Mouse (Mus musculus) c-Kit-positive CD71-positive TER-119-negative erythroid progenitor cells, embryonic 14.5 days (primary cell): ENCODE data around the gene Cuedc1.
"Not testable (repeated sequence)": the region's sequence is repeated elsewhere in the genome, so short reads cannot be mapped to it uniquely, and the experiment has no call there.

Source experiments
- DNase-seq: peaks from one replicate; pipeline ENCODE4 v3.0.0-alpha.2; 2013; ENCODE audit warnings: low read depth

The Cuedc1 gene

DNA sequence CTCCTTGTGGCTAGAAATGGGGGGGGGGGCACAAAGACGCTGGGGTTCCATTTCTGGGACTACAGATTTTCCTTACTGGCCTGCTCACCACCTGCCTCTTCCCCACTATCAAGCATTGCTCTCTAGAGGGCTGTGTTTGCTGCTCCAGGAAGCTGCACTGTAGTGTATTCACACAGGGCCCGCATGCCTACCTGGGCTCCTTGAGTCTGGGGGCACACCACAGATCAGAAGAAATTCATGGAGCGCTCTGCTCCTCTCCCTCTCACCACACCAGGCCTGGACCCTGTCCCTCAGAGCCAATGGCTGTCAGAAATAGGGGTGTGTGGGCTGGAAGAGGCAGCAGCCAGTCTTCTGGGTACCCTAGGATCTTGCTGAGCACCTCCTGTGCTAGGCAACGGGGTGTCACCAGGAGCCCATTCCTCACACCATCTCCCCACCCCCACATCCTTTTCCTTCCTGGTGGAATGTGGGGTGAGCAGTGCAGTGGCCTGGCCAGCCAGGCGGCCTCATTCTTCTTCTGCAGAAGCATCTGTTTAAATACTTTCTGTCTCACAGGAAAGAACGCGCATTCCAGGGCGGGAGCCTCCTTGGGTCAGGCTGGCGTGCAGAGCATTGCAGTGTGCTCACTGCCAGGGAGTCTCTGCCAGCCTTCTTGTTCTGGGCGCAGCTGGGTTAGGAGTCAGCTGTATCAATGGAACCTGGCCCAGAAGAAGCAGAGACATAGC lies 74.9 kb downstream of the Cuedc1 start:
- DNase-seq = no peak

DNA sequence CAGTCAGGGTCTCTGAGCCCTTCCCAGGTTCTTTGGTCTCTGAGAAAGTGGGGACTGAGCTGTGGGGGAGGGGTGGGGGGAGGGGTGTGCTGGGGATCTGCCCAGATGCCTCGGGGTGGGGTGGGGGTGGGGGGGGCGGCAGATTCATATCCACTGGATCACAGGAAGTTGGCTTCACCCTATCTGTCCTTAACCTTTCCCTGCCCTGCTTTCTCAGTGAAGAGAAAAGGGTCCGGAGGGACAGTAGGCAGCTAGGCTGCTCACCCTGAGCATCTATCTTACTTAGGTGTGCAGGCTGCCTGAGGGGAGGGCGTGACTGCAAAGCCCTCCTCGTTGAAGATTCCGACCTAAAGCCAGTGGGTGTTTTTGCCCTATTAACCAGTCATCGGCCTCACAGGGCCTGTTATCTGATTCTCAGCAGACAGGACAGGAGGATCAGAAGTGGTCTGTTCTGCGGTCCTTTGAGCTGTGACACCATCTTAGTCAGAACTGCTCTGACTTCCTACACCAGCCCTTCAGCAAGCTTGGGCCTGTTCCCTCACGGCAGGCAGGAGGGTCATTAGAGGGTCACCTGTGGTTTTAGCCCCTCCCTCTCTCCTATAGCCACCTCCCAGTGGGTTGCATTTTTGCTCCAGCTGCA lies 75.6 kb downstream of the Cuedc1 start:
- DNase-seq = no peak

DNA sequence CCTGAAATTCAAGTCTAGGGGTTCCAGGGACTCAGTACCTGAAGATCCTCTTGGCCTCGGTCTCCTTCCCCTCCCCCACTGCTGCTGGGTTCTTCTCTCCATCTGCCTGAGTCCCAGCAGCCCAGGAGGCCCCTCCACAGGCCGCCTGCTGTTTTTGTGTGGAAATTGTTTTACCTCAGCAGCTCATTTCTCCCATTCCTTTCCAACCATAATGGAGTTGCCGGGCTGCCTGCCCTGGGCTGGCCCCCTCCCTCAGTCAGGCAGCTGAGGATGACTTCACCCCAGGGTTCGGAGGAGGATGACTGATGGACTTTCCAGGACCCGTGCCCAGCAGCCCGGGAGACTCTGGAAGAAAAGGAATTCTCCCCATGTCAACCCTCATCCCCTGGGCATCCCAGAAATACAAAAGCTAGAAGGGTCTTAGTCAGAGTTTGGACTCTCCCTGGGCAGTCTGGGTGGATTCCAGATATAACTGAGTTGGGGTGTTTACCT lies 82.7 kb downstream of the Cuedc1 start:
- DNase-seq = no peak

DNA sequence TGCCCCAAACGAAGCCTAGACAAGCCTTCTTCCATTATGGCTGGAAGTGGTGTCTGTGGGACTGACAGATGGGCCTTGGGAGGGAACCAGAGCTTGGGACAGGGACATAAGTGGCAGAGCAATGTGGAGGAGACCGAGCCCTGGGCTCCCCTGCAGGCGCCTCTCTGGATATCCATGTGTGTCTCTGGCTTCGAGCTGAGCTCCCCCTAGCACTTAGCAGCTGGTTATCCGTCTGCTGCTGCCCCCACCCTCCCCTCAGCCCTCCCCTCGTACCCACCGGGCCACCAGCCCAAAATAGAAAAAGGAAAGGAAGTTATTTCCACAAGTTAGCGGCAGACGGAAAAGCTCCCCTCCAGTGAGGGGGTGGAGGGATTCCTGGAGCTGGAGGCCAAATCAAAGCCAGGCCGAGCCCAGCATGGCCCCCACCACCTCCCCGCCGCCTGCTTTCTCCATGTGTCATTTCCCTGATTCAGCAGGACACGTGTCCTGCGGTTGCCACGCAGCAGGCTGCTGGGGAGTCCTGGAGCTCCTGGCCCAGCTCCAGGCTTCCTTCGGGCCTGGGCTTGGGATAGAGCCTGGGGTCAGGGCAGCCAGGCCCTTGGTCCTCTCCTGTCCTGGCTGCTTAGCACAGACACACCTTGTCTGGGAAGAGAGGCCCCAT lies 83.2 kb downstream of the Cuedc1 start:
- no peak for DNase-seq

DNA sequence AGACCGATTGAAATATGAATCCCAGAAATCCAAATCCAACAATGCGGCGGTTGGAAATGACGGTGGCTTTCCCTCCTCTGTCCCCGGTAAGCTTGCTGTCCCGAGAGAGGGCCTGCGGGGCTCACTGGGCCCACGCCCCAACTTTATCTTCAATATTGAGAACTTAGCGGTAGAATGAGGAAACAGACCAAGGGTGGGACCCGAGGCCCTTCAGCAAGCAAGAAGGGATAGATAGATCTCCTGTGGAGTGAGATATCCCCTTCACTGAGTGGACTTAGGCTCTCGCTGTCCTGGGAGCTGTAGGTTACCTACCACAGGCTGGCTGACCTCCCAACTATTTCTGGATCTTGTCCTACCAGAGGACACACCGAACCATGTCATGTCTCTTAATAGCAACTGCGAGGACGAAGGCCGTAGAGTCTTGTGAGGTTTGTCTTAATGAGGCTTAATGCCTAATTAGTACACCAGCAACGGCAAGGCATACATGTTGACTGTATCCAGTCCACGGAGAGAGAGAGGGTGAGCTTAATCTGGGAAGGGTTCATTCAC lies 86.8 kb downstream of the Cuedc1 start:
- DNase-seq = no peak

DNA sequence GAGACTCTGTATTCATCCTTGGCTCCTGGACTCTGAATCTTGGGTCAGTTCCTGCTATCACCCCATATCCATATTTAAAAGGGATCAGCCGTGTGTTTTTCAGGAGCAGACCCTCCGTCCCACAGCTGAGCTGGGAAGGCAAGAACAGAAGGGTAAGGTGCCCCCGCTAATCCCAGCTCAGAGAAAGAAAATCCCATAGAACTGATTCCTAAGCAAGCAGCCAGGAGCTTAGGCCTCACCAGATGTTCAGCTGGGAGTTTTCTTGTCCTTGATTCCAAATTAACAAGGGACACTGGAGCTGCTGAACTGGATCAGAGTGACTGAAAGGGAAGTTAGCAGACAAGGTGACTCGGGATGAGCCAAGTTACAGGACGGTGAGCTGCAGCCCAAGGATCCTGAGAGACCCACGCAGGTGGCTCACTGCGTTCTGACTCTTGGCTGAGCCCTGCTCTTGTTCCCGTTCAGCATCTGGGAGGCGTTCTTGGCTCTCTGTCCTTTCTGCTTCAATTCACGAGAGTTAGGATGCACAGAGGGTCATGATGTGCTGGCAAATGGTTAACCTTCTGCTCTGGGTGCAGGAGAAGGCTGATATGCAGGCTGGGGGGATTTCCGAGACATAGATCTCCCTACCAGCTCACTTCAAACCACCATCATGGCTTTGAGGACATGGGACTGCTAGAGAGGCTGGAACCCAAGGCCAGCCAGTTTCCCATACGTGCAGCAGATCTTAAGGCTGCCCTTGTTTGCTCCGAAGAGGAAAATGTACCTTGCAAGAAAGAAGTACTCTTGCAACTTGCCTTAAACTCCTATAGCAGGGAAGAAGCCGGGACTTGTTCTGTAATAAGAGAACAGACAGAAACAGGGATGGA lies 88.5 kb downstream of the Cuedc1 start:
- no peak for DNase-seq

DNA sequence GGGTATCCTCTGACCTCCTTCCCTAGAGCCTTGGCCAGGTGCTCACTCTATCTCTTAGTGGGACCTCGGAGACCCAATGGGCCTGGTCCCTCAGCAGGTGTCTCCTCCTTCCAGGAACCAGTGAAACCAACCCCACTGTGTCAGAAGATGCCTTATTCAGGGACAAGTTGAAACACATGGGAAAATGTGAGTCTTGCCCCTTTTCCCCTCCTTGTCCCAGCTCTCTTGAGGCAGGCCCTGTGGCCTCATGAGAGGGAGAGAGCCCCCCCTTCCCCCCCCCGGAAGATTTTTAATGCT lies 89.0 kb downstream of the Cuedc1 start:
- DNase-seq = no peak

DNA sequence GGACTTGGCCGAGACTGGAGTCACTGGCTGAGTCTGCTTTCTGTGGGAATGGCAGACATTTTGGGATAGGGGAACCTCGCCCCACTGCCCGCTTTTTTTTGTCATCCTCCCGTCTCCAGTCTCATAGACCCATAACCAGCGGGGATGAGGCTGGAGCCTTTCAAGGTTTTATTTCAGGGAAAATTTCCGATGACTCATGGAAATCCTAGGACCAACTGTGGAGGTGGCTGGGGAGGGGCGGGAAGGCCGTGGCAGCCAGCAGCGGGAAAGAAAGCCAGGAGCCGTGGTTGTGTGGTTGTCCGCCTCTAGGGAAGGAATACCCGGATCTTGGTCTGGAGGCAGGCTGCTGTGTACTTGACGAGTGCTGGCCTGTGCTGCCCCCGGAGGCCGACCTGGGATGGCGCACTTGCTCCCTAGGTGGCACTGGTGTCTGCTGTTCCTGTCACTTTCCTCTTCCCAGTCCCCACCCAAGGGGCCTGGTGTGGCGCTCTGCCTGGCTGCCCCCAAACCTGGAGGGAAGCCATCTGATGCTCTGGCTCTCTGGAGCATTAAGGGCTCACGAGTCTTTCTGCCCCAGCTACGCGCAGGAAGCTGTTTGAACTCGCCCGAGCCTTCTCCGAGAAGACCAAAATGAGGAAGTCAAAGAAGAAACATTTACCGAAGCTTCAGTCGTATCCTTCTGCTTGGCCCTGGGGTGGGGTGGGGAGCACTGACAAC lies 89.7 kb downstream of the Cuedc1 start:
- DNase-seq = peak; percentile 48

DNA sequence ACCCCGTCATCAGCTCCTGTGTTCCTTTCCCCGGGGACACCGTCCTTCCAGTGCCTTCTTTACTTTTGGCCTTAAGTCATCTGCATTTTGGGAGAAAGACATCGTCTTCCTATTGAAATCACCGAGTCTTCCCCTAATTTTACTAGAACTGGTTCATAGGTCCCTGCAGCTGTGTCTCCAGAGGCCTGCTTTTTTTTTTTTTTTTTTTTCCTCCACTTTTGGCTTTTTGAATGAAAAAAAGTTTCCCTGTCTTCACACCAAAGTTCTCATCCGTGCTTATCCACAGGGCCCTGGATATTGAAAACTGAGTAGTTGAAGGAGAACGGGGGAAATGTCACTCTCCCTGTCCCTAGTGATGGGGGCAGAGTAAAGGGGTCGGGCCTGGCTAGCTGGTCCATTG lies 90.4 kb downstream of the Cuedc1 start:
- DNase-seq = no peak

DNA sequence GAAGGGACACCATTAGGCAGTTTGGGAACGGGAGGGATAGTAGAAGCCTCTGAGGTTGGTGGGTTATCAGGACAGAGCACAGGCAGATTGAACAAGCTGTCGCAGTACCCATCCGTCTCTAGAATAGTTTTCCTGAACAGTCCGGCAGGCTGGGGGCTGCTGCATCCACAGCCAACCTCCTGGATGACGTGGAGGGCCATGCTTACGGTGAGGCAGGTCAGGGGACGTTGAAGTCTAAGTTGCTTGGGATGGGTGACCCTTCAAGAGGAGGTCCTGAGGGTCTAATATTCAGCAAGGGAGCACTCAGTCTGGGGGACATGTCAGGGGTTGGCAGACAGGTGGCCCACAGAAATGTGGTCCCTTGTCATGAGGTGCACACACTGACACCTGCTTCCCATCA lies 90.8 kb downstream of the Cuedc1 start:
- DNase-seq = no peak

DNA sequence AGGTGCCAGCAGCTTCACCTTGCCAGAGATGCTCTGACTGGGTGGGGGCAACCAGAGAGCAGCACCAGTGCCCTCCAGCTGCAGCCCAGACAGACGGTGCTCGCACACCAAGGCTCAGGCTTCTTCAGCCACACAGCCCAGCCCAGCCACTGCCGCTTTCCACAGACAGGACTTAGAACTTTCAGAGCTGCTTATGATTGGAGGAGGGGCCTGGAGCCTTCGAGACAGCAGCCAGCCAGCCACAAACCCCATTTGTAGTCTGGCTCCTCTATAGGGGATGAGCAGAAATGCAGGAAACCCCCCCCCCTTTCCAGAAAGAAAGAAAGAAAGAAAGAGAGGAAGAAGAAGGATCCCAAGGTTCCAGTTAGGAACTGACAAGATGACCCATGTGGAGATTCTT lies 94.7 kb downstream of the Cuedc1 start:
- DNase-seq = no peak

DNA sequence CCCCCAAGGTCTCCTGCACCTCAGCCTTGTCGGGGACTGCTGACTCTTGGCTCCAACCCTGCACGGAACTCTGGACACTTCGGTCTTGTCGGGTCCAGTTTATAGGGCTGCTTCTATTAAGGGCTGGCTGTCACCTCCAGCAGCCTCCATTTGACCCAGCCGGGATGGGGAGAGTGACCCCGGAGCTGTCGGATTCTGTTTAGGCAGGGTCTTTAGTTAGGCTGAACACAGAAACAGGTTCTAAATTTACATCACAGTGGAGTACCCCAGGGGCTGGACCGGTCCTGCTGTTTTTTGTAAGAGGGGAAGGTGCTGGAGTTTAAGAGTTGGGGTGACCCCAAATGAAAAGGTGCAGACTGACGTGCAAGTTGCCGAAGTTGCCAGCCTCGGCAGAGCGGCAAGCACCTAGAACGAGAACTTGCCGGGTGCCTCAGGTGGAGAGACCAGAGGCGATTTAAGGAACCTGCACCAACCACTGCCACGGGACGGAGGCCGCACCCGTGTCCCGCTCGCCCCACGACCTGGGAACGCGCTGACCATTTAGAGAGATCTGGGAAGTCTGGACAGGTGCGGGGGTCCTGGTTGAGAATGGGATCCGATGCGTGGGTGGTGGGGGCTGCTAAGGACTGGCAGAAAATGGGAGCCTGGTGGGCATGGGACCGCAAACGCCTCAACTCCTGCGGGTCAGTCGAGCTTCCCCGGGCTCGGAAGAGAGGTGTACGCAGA lies 95.4 kb downstream of the Cuedc1 start:
- no peak for DNase-seq

DNA sequence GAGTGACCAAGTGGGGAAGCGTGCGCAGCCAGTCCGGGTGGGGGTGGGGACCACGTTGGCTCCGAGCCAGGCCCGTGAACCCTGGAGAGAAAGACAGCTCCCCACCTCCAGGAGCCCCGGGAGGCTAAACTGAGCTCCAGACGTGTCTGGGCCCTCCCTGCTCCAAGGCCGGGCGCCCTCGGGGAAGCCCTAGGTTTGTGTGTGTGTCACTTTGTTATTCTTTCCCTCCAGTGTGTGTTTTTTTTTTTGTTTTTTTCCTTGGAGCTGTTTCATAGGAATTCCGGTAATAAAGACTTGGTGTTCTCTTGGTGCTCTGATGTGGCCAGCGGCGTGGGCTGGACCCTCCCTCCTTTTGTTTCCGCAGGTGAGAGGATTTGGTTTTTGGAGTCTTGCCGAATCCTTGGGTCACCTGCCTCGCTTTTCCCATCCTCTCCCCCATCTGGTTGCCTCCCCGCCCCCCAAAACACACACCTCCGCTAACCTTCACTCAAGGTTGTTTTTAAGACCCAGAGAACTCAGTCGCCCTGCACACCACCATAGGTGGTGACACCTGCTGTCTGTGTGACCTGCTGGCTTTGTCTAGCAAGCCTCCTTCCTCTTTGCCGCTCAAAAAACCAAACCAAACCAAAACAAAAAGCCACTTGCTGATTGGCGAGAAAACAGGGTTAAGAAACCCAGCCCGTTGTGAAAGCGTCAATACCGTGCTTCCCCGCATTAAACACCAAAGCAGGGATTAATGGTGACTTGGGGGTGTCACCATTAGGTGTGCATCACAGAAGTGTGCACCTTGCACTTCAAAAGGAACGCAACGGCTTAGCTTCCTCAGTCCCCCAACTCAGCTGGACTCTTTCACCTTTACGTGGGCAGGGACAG lies 96.2 kb downstream of the Cuedc1 start:
- no peak for DNase-seq

DNA sequence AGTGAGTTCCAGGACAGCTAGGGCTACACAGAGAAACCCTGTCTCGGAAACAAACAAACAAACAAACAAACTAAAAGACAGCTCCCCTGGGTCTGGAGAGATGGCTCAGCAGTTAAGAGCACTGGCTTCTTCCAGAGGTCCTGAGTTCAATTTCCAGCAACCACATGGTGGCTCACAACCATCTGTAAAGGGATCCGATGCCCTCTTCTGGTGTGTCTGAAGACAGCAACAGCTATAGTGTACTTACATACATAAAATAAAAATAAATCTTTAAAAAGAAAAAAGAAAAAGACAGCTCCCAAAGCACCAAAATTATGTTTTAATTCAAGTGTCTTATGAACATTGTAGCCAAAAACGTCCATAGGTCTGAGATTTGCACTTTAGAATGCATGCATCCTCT lies 97.8 kb downstream of the Cuedc1 start:
- DNase-seq = not testable (repeated sequence)

DNA sequence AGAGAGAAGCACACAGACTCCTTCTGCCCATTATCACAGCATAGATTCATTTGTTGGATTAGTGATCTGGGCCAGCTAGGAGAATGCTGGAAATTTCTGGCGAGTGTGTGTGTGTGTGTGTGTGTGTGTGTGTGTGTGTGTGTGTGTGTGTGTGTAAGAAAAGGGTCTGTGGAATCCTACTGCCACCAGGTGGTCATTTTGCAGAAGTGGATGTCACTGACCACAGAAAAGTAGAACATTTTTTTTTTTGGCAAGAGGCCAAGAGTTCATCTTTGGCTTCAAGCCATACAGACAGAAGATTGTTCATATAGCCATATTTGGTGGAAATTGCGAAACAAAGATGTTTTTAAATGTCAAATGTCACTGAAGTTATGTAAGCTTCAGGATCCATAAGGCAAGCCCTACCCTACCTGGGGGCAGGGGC lies 99.3 kb downstream of the Cuedc1 start:
- DNase-seq = no peak

DNA sequence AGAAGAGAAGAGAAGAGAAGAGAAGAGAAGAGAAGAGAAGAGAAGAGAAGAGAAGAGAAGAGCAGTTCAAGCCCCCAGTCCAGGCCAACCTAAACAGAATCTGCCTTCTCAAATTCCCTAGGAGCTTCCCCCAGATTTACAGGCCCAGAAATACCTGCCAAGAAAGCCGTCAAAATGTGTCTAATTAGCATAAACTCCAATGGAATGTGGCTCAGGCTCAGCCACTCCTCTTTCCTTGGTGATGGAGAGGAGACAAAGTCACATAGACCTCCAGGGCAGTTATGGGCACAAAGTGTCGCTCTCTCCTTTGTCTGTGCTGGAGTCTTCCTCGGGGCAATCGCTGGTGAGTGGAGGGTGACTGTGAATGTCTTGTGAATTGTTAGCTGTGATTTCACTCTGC lies 100.4 kb downstream of the Cuedc1 start:
- no peak for DNase-seq

DNA sequence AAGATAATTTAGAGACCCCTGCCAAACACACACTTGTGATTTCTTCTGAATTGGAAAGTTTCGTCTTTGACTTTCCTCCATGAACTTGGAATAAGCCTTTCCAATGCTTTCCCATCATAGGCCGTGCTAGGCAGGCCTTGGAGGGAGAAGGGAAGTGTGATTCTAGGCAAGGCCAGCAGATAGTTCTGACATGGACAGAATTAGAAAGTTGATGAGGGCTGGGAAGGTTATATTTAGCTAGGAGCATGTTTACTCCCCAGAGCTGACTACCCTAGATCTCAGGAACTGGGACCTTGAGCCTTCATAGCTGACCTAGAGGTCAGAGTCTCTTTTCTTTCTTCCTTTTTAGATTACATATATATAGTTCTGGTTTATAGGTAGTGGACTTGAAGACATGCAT lies 103.3 kb downstream of the Cuedc1 start:
- DNase-seq = no peak

DNA sequence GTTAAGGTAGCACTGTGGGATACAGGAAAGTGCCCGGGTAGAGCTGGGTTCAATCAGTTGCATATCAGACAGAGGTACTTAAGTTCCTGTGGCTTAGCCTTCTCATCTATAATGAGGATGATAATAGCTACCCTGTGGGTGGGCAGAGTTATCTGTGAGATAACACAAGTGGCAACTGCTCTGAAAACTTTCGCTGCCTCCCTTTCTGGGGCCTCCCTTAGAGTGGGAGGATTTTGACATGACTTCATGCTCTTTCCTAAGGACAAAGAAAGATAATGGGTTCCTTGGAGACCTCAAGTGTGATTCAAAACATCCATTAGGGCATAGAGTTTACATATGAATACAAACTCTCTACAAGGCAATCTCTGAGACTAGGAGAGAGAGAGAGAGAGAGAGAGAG lies 104.2 kb downstream of the Cuedc1 start:
- DNase-seq = peak; percentile 81

DNA sequence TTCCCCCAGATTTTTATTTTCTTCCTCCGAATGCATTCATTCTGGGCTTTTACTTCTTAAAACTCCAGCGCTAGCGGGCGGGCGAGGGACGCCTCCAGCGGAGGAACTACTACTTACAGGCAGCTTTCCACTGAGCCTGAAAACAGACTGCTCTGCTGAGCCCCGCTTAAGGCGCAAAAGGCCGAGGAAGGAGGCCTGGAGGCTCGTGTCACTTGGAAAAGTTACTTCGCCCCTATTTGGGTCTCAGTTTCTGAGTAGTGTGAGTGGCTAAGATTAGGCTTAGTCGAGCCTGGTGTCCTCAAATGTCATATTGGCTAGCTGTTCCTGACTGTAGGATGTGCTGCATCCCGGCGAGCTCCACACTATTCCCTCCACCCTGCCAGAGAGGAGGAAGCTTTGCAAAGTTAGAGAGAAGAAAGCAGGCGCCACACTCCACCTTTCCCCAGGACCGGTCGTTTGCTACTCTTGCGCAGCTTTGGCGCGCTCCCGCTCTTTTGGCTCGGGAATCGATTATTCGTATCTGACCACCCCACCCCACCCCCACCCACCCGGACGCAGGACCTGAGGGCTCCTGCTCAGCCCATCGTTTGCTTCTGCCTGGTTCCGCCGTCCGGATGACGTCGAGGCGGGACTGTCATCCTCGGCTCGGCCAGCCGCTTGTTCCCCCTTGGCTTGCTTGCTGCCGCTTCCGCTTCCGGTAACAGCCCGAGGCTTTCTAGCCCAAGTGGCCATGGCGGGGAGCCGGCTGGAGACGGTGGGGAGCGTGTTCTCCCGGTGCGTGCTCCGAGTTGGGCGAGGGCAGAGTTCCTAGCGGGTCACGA lies 106.1 kb downstream of the Cuedc1 start, which contains the start of gene Mrps23:
TSS of gene Mrps23 (plus strand) at position 677 of the 821 bp plus-strand sequence.
- DNase-seq = peak; percentile 86
